Mouse (Mus musculus) T-helper 2 cell (primary cell): ENCODE data around the gene Lrrc51.
"Not testable (repeated sequence)": the region's sequence is repeated elsewhere in the genome, so short reads cannot be mapped to it uniquely, and the experiment has no call there.

Source experiments
- in situ Hi-C: fragments of 300-600 bp; cut with MboI, MseI; formaldehyde crosslinking; loops from one replicate; pipeline ENCODE4 v1.15.1; 2025; ENCODE audit warnings: high pct_unique_total_duplicates

Lrrc51 gene

GRCm38 (mm10) chr7:101938348-101938747 is 4.7 kb upstream of the Lrrc51 start:
- in situ Hi-C loops, result loop anchor here (10.0 kb wide), 2 partner anchors 126 to 486 kb away; partner anchors contain the start of genes Rnf121, Xndc1 and Xntrpc

- in situ Hi-C loops, result loop anchor here (10.0 kb wide), 2 partner anchors 127 to 487 kb away; partner anchors contain the start of genes Rnf121, Xndc1 and Xntrpc
Measured at GRCm38 (mm10) chr7:101937569-101937968, 3.9 kb upstream of the Lrrc51 start.

- in situ Hi-C loops, result loop anchor here (10.0 kb wide), 2 partner anchors 128 to 488 kb away; partner anchors contain the start of genes Rnf121, Xndc1 and Xntrpc
Measured at GRCm38 (mm10) chr7:101936996-101937395, 3.3 kb upstream of the Lrrc51 start.

- in situ Hi-C loops, result loop anchor here (10.0 kb wide), 2 partner anchors 129 to 489 kb away; partner anchors contain the start of genes Rnf121, Xndc1 and Xntrpc
Measured at GRCm38 (mm10) chr7:101935957-101936356, 2.3 kb upstream of the Lrrc51 start.

- in situ Hi-C loops, result loop anchor here (10.0 kb wide), 2 partner anchors 132 to 492 kb away; partner anchors contain the start of genes Rnf121, Xndc1 and Xntrpc
Measured at GRCm38 (mm10) chr7:101933300-101933699, 395 bp downstream of the Lrrc51 start.

GRCm38 (mm10) chr7:101932551-101932950 is 1.1 kb downstream of the Lrrc51 start:
- in situ Hi-C loops, result loop anchor here (10.0 kb wide), 2 partner anchors 132 to 492 kb away; partner anchors contain the start of genes Rnf121, Xndc1 and Xntrpc

- in situ Hi-C loops, result no loop called here
Measured at GRCm38 (mm10) chr7:101928093-101928492, 5.6 kb downstream of the Lrrc51 start.

GRCm38 (mm10) chr7:101925892-101926291 is 7.8 kb downstream of the Lrrc51 start:
- in situ Hi-C loops, result not testable (repeated sequence)

- in situ Hi-C loops, result no loop called here
Measured at GRCm38 (mm10) chr7:101918071-101918470, 15.6 kb downstream of the Lrrc51 start.

GRCm38 (mm10) chr7:101911982-101912381 is 21.7 kb downstream of the Lrrc51 start:
- in situ Hi-C loops, result no loop called here

GRCm38 (mm10) chr7:101910138-101910537 is 23.6 kb downstream of the Lrrc51 start:
- in situ Hi-C loops, result no loop called here

- in situ Hi-C loops, result no loop called here
Measured at GRCm38 (mm10) chr7:101908367-101908766, 25.3 kb downstream of the Lrrc51 start.

GRCm38 (mm10) chr7:101906696-101907095 is 27.0 kb downstream of the Lrrc51 start:
- in situ Hi-C loops, result no loop called here

GRCm38 (mm10) chr7:101906287-101906681 is 27.4 kb downstream of the Lrrc51 start, which contains the start of gene Tomt:
TSS of gene Tomt (minus strand) at chr7:101906359.
- in situ Hi-C loops, result no loop called here

- in situ Hi-C loops, result no loop called here
Measured at GRCm38 (mm10) chr7:101905561-101906286, 28.0 kb downstream of the Lrrc51 start, which contains the start of gene Lamtor1. TSS of gene Lamtor1 (plus strand) at chr7:101905904.

- in situ Hi-C loops, result no loop called here
Measured at GRCm38 (mm10) chr7:101902846-101903245, 30.8 kb downstream of the Lrrc51 start.

- in situ Hi-C loops, result no loop called here
Measured at GRCm38 (mm10) chr7:101901969-101902368, 31.7 kb downstream of the Lrrc51 start.

- in situ Hi-C loops, result no loop called here
Measured at GRCm38 (mm10) chr7:101900331-101901097, 33.2 kb downstream of the Lrrc51 start.

- in situ Hi-C loops, result loop anchor here (10.0 kb wide), 1 partner anchor 1192 kb away; the partner anchor contains the start of gene Fam168a
Measured at GRCm38 (mm10) chr7:101896104-101897066, 37.3 kb downstream of the Lrrc51 start.

GRCm38 (mm10) chr7:101895695-101896094 is 38.0 kb downstream of the Lrrc51 start:
- in situ Hi-C loops, result loop anchor here (10.0 kb wide), 1 partner anchor 1191 kb away; the partner anchor contains the start of gene Fam168a

- in situ Hi-C loops, result loop anchor here (5.0 kb wide), 1 partner anchor 36 kb away; no protein-coding TSS in a partner anchor
Measured at GRCm38 (mm10) chr7:101888460-101888859, 45.2 kb downstream of the Lrrc51 start.
